Mouse (Mus musculus) spleen, adult 2 months (tissue): ENCODE results near the gene Hist2h4. TPM values are rescaled to one million over a fixed set of nuclear protein-coding genes. Genes with fewer than 3 reads are reported as not detected.

Experiments
- DNase-seq, 2 experiments: peaks; one replicate each; pipeline versions ENCODE4 v3.0.0 to v3.0.0-alpha.2; 2012 to 2021; ENCODE audit warnings: low spot score in 2 of 2, low read depth in 1 of 2
- H3K27ac ChIP-seq: fragments of 200-500 bp; 2 replicates; pipeline ENCODE4 v1.5.1; 2012; ENCODE audit warnings: low read length, inconsistent platforms; ENCODE audit not compliant: insufficient read depth
- H3K27me3 ChIP-seq: fragments of 200-500 bp; 2 replicates; pipeline ENCODE4 v1.6.1; 2012; ENCODE audit warnings: mild to moderate bottlenecking, moderate library complexity, low read length, inconsistent platforms; ENCODE audit not compliant: control insufficient read depth, insufficient read depth
- H3K36me3 ChIP-seq: fragments of 200-500 bp; 2 replicates; pipeline ENCODE4 v1.6.1; 2012; ENCODE audit warnings: mild to moderate bottlenecking, low read length, inconsistent platforms; ENCODE audit not compliant: control insufficient read depth, insufficient read depth
- H3K4me1 ChIP-seq: fragments of 200-500 bp; 2 replicates; pipeline ENCODE4 v1.6.1; 2011; ENCODE audit warnings: inconsistent platforms; ENCODE audit not compliant: control insufficient read depth, insufficient read depth, insufficient read length
- H3K4me3 ChIP-seq: fragments of 200-500 bp; 2 replicates; pipeline ENCODE4 v1.5.1; 2011; ENCODE audit warnings: mild to moderate bottlenecking, inconsistent platforms; ENCODE audit not compliant: insufficient read depth, insufficient read length; ENCODE audit errors: extremely low read depth
- CTCF ChIP-seq: fragments of 200-500 bp; IDR thresholded peaks from 2 replicates; pipeline ENCODE4 v1.5.1; 2011; ENCODE audit warnings: mild to moderate bottlenecking, inconsistent platforms; ENCODE audit not compliant: insufficient read depth, insufficient read length, insufficient replicate concordance; ENCODE audit errors: extremely low read depth
- POLR2A ChIP-seq: fragments of 200-500 bp; IDR thresholded peaks from 2 replicates; pipeline ENCODE4 v1.6.1; 2011; ENCODE audit warnings: low read depth, low read length, inconsistent platforms
- WGBS: fragments of 180-500 bp; shearing (Covaris S2); methylation state at CpG from one replicate; pipeline ENCODE4 v1.1.7; 2018; 5-methylcytosine and 5-hydroxymethylcytosine counted together
- polyA plus RNA-seq: library from polyadenylated mRNA; depleted of rRNA; stranded (reverse); fragments of >200 nt; gene quantifications from 2 replicates; pipeline ENCODE4 v1.2.3, GENCODE M21; 2012

Gene Hist2h4
- polyA plus RNA-seq, 1 experiment: 9.3 TPM

DNA sequence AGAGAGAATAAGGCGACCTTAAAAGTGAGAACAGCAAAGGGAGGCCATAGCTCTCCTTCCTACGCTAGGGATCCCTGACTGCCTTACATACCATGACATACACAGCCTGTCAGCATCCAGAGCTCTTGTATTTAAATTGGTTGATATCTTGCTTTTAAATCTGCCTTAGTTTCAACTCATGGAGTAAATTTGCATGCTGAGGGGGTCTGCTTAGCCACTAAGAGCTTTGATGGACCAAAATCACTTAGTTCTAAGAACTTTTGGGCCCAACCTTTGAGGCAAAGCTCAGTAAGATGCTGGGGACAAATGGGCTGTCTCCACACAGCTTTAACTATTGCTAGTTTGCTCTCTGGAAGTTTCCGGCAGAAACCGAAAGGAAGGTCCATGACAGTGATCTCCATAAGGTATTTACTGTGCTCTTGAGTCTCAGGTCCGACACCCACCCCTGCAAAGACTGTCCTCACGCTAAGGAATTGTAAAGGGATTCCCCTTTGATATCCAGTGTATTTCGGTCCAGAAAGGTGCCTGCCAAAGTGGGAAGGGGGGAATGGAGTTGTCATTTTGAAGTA is 25.7 kb downstream of the Hist2h4 start:
- 55% methylated on average over 7 of the region's 7 CpGs for WGBS
- no peak for DNase-seq
- Histone ChIP-seq H3K4me3 (no peak overlapping the region), H3K36me3 (no peaks in the 10 kb centered on the region), H3K27ac (no peak overlapping the region), H3K27me3 (no peaks in the 10 kb centered on the region), H3K4me1 (peaks cover 2% of the 10 kb centered on the region; the same call in 1 of the 2 replicates)
- no peak for TF ChIP-seq POLR2A
- no peak for TF ChIP-seq CTCF

DNA sequence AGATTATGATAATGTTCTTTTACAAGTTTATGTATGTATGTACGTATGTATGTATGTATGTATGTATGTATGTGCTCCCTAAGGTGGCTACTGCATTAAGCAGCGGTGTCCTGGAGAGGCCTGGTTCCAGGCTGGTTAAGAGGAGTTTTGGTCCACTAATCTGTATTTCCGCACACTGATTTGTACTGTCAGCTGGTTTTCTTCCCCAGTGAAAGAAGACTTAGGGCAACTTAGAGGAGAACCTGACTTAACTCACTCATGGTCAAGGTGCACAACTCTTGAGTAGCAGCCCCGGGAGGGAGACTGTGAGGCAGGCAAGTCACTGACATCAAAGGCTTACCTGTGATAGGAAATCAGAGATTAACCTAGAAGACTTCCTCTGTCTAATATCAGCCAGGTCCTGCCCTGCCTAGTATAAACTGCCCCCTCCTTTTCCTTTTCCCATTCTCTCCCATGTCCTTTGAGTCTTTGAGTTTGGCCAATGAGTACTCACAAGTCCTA is 26.2 kb downstream of the Hist2h4 start:
- no peak for TF ChIP-seq CTCF
- no peak for TF ChIP-seq POLR2A
- Histone ChIP-seq H3K27ac (no peak overlapping the region), H3K4me3 (no peak overlapping the region), H3K27me3 (no peaks in the 10 kb centered on the region), H3K36me3 (no peaks in the 10 kb centered on the region), H3K4me1 (peaks cover 2% of the 10 kb centered on the region; the same call in 1 of the 2 replicates)
- WGBS: 80% methylated on average over 4 of the region's 4 CpGs
- DNase-seq: no peak

DNA sequence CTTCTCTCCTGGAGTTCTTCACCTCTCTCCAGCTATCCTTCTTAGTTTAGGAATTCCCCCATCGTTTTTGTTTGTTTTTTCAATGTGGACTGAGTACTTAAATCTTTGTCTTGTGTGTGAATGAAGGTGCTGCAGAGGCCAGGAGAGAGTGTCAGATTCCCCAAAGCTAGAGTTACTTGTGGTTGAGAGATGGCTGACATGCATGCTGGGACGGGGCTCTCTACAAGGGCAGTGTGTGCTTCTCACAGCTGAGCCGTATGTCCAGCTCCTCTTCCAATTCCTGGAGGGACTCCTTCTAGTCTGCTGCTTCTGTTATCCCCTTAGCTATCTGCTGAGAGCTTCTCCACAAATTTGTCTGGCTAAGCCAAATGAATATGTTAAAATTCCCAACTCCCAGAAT is 27.3 kb downstream of the Hist2h4 start:
- peaks cover 1% of the 10 kb centered on the region; the same call in 1 of the 2 replicates for H3K4me1 ChIP-seq
- 84% methylated on average over 3 of the region's 3 CpGs for WGBS
- DNase-seq: no peak
- no peak for TF ChIP-seq CTCF
- TF ChIP-seq POLR2A: no peak
- H3K36me3 ChIP-seq: no peaks in the 10 kb centered on the region
- H3K27ac ChIP-seq: no peak overlapping the region
- no peaks in the 10 kb centered on the region for H3K27me3 ChIP-seq
- no peak overlapping the region for H3K4me3 ChIP-seq

DNA sequence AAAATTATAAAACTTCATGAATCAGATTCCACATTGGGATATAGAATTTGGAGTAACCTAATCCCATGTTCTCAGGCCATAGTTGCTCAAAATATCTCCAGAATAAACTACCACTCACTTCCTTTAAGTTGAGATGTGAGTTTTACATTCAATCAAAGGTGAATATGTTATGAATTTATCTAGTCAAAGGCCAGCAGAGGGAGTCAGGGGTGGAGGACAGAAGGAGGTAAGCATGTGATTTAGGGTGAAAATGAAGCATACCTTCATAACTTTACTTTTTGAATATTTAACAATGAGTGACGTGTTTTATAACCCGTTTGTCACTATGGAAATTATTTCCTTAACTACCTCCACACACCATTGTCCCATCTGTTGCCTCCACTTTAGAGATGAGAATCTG is 28.2 kb downstream of the Hist2h4 start:
- Histone ChIP-seq H3K4me1 (no peaks in the 10 kb centered on the region), H3K4me3 (no peak overlapping the region), H3K27ac (no peak overlapping the region), H3K36me3 (no peaks in the 10 kb centered on the region), H3K27me3 (no peaks in the 10 kb centered on the region)
- TF ChIP-seq POLR2A (no peak), CTCF (no peak)
- 78% methylated on average over 2 of the region's 2 CpGs for WGBS
- no peak for DNase-seq

DNA sequence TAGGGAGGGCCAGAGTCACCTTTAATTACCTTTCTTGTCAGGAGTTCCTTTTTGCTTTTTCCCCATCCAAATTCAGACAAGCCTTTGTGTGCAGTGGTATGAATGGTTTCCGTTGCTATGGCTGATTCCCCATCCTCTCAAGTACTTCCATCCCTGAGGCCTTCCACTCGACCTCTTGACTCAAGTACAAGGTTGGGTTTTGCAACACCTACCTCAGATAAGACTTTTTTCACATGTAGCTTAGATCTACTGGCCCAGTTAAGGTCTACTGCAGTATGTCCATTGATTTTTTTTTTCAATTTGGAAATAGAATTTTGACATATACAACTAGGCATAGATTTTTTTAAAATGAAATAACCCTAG is 31.4 kb downstream of the Hist2h4 start:
- no peaks in the 10 kb centered on the region for H3K36me3 ChIP-seq
- no peak for DNase-seq
- H3K4me3 ChIP-seq: no peak overlapping the region
- H3K27me3 ChIP-seq: no peaks in the 10 kb centered on the region
- no peaks in the 10 kb centered on the region for H3K4me1 ChIP-seq
- no peak overlapping the region for H3K27ac ChIP-seq
- 79% methylated on average over 2 of the region's 2 CpGs for WGBS
- TF ChIP-seq CTCF (no peak), POLR2A (no peak)

DNA sequence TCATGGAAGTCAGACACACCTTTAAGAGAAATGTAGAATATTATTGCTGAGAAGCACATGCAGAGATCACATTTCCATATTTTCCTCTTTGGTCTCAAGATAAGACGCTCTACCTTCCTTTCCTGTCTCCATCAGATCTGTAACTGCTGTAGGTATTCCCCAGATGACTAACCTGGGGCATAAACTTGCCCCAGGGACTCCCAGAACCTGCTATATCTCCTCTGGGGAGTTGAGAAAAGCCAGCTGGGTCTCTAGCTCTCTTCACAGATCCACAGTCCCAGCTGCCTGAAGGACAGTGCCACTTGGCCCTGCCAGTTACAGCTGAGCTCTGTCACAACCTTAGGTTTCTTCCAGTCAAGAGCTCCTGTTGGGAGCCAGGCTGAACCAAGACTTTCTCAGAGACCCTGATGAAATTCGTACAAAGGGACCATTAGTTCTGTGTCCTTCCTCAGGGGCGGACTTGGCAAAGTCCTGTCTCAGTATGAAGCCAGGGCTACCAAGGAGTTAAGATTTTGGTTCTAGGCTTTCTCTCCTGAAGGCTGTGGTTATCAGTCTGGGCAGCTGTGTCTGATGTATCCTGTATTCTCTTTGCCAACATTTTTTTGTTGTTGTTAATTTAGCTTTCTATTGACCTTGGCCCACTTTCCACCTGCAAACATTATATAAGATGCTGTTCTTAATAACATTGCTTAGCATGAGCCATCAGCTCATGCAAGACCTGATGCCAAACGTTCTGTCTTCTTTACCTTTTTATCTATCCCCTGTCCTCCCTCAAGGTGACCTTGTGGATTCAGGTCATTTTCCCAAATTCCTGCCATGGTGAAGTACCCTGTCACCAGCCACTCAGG is 32.0 kb downstream of the Hist2h4 start:
- no peak overlapping the region for H3K27ac ChIP-seq
- no peak for DNase-seq
- no peaks in the 10 kb centered on the region for H3K36me3 ChIP-seq
- H3K27me3 ChIP-seq: no peaks in the 10 kb centered on the region
- H3K4me1 ChIP-seq: no peaks in the 10 kb centered on the region
- 76% methylated on average over 4 of the region's 4 CpGs for WGBS
- H3K4me3 ChIP-seq: no peak overlapping the region
- no peak for TF ChIP-seq POLR2A
- TF ChIP-seq CTCF: no peak

DNA sequence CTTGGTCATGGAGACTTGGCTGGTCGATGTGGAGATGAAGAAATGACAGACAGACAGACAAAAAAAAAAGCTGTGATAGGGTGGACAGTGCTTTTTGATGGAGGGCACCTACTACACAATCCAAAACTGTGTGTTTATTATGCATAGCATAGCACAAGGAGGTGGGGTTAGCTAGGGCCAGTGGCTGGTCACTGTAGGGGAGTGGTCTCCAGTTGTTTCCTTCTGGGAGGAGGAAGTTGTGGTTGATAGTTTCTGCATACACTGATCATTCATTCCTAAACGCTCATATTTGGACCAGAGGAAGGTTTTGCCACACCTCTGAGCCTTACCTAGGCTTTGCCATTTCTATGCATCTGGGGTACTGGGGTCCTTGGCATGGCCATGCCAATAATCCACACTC is 32.7 kb downstream of the Hist2h4 start:
- TF ChIP-seq CTCF: no peak
- no peak for TF ChIP-seq POLR2A
- Histone ChIP-seq H3K4me3 (no peak overlapping the region), H3K27ac (no peak overlapping the region), H3K27me3 (no peaks in the 10 kb centered on the region), H3K36me3 (no peaks in the 10 kb centered on the region), H3K4me1 (no peaks in the 10 kb centered on the region)
- no peak for DNase-seq
- 49% methylated on average over 2 of the region's 2 CpGs for WGBS
